Mouse (Mus musculus): ENCODE data around the gene Thumpd3. TPM values are rescaled to one million over a fixed set of nuclear protein-coding genes. Genes with fewer than 3 reads are reported as not detected.

Gene Thumpd3
- polyA plus RNA-seq (2015; fragmentation: Nextera tagmentation; extraction: Ambion mirVana) = 54.1 and 56.2 TPM in 2 replicates

GRCm38 (mm10) chr6:113046041-113046975, at the start of gene Thumpd3:
Thumpd3 (plus strand) TSS chr6:113046225.
- Histone ChIP-seq H3K27me3 (replicated peaks) (no peaks in the 10 kb centered on the region), H3K9me3 (no peaks in the 10 kb centered on the region), H3K4me1 (peaks cover 21% of the 10 kb centered on the region), H3K4me3 (peak within 1 kb of the TSS; percentile 92), H3K9ac (peak within 1 kb of the TSS; percentile 64), H3K36me3 (replicated peaks) (peaks cover 11% of the 10 kb centered on the region; the same call in 1 of the 2 replicates), H3K4me2 (peak within 1 kb of the TSS; percentile 81), H3K27ac (peak within 1 kb of the TSS; percentile 90)
- ATAC-seq (replicated peaks) = peak; percentile 99
- under 1% methylated on average over 59 of the region's 59 CpGs for WGBS

- H3K27me3 ChIP-seq (replicated peaks) = no peaks in the 10 kb centered on the region
- peaks cover 6% of the 10 kb centered on the region for H3K4me1 ChIP-seq
- H3K36me3 ChIP-seq (replicated peaks) = no peaks in the 10 kb centered on the region
- no peak overlapping the region for H3K27ac ChIP-seq
- no peak for ATAC-seq (replicated peaks)
- H3K9ac ChIP-seq = no peak overlapping the region
- no peak overlapping the region for H3K4me3 ChIP-seq
- H3K9me3 ChIP-seq = no peaks in the 10 kb centered on the region
- no peak overlapping the region for H3K4me2 ChIP-seq
- WGBS = 52% methylated on average over 2 of the region's 2 CpGs
These were observed 46.8 kb upstream of the Thumpd3 start for GRCm38 (mm10) chr6:112999199-112999598.

GRCm38 (mm10) chr6:113000666-113001287, 45.2 kb upstream of the Thumpd3 start:
- peaks cover 6% of the 10 kb centered on the region for H3K4me1 ChIP-seq
- peak overlapping the region; percentile 55 for H3K27ac ChIP-seq
- H3K4me3 ChIP-seq = peak overlapping the region; percentile 10
- peak overlapping the region; percentile 39; the same call in 1 of the 2 replicates for H3K4me2 ChIP-seq
- WGBS = 27% methylated on average over 11 of the region's 11 CpGs
- H3K27me3 ChIP-seq (replicated peaks) = no peaks in the 10 kb centered on the region
- no peaks in the 10 kb centered on the region for H3K9me3 ChIP-seq
- no peaks in the 10 kb centered on the region for H3K36me3 ChIP-seq (replicated peaks)
- 0 out of 2 replicates have a peak overlapping the region, but pooled peaks have one; percentile 31 for H3K9ac ChIP-seq
- peak; percentile 94 for ATAC-seq (replicated peaks)

- H3K9ac ChIP-seq = no peak overlapping the region
- H3K4me3 ChIP-seq = no peak overlapping the region
- H3K27me3 ChIP-seq (replicated peaks) = no peaks in the 10 kb centered on the region
- H3K9me3 ChIP-seq = no peaks in the 10 kb centered on the region
- H3K4me1 ChIP-seq = peaks cover 6% of the 10 kb centered on the region
- no peaks in the 10 kb centered on the region for H3K36me3 ChIP-seq (replicated peaks)
- H3K4me2 ChIP-seq = no peak overlapping the region
- ATAC-seq (replicated peaks) = no peak
- no peak overlapping the region for H3K27ac ChIP-seq
- WGBS = 79% methylated on average over 12 of the region's 12 CpGs
These were observed 44.3 kb upstream of the Thumpd3 start for GRCm38 (mm10) chr6:113001719-113002118.

GRCm38 (mm10) chr6:113003313-113004111, 42.5 kb upstream of the Thumpd3 start:
- H3K27ac ChIP-seq = no peak overlapping the region
- no peaks in the 10 kb centered on the region for H3K27me3 ChIP-seq (replicated peaks)
- H3K36me3 ChIP-seq (replicated peaks) = no peaks in the 10 kb centered on the region
- no peaks in the 10 kb centered on the region for H3K9me3 ChIP-seq
- no peak for ATAC-seq (replicated peaks)
- no peak overlapping the region for H3K9ac ChIP-seq
- no peak overlapping the region for H3K4me2 ChIP-seq
- no peak overlapping the region for H3K4me3 ChIP-seq
- peaks cover 6% of the 10 kb centered on the region for H3K4me1 ChIP-seq
- 89% methylated on average over 10 of the region's 10 CpGs for WGBS

- no peak for ATAC-seq (replicated peaks)
- Histone ChIP-seq H3K4me2 (no peak overlapping the region), H3K36me3 (replicated peaks) (no peaks in the 10 kb centered on the region), H3K27me3 (replicated peaks) (no peaks in the 10 kb centered on the region), H3K4me1 (peaks cover 5% of the 10 kb centered on the region; the same call in 1 of the 2 replicates), H3K27ac (no peak overlapping the region), H3K9me3 (no peaks in the 10 kb centered on the region), H3K9ac (no peak overlapping the region), H3K4me3 (no peak overlapping the region)
- WGBS = 62% methylated on average over 2 of the region's 2 CpGs
These were observed 39.2 kb upstream of the Thumpd3 start for GRCm38 (mm10) chr6:113006833-113007232.

GRCm38 (mm10) chr6:113011886-113012285, 34.1 kb upstream of the Thumpd3 start:
- no peak for ATAC-seq (replicated peaks)
- Histone ChIP-seq H3K27me3 (replicated peaks) (no peaks in the 10 kb centered on the region), H3K4me3 (no peak overlapping the region), H3K9me3 (no peaks in the 10 kb centered on the region), H3K27ac (peak overlapping the region; percentile 59), H3K4me1 (peaks cover 13% of the 10 kb centered on the region), H3K4me2 (no peak overlapping the region), H3K9ac (no peak overlapping the region), H3K36me3 (replicated peaks) (no peaks in the 10 kb centered on the region)
- WGBS = 22% methylated on average over 2 of the region's 2 CpGs

- peak; percentile 84 for ATAC-seq (replicated peaks)
- no peak overlapping the region for H3K4me2 ChIP-seq
- H3K9ac ChIP-seq = no peak overlapping the region
- peak overlapping the region; percentile 59 for H3K27ac ChIP-seq
- H3K27me3 ChIP-seq (replicated peaks) = no peaks in the 10 kb centered on the region
- WGBS = 3% methylated on average over 6 of the region's 6 CpGs
- peaks cover 13% of the 10 kb centered on the region for H3K4me1 ChIP-seq
- no peaks in the 10 kb centered on the region for H3K36me3 ChIP-seq (replicated peaks)
- H3K4me3 ChIP-seq = no peak overlapping the region
- H3K9me3 ChIP-seq = no peaks in the 10 kb centered on the region
These were observed 33.5 kb upstream of the Thumpd3 start for GRCm38 (mm10) chr6:113012495-113012941.

- H3K4me3 ChIP-seq = no peak overlapping the region
- H3K4me2 ChIP-seq = no peak overlapping the region
- WGBS = 80% methylated on average over 4 of the region's 4 CpGs
- H3K36me3 ChIP-seq (replicated peaks) = no peaks in the 10 kb centered on the region
- ATAC-seq (replicated peaks) = 0 out of 2 replicates have a peak, but pooled peaks have one; percentile 22
- H3K4me1 ChIP-seq = peaks cover 13% of the 10 kb centered on the region
- H3K27ac ChIP-seq = peak overlapping the region; percentile 59
- H3K27me3 ChIP-seq (replicated peaks) = no peaks in the 10 kb centered on the region
- H3K9me3 ChIP-seq = no peaks in the 10 kb centered on the region
- H3K9ac ChIP-seq = no peak overlapping the region
These were observed 32.5 kb upstream of the Thumpd3 start for GRCm38 (mm10) chr6:113013550-113013949.

- ATAC-seq (replicated peaks) = no peak
- Histone ChIP-seq H3K27me3 (replicated peaks) (no peaks in the 10 kb centered on the region), H3K9ac (no peak overlapping the region), H3K4me2 (no peak overlapping the region), H3K27ac (no peak overlapping the region), H3K9me3 (no peaks in the 10 kb centered on the region), H3K4me3 (no peak overlapping the region), H3K36me3 (replicated peaks) (no peaks in the 10 kb centered on the region), H3K4me1 (peaks cover 6% of the 10 kb centered on the region)
- WGBS = 51% methylated on average over 12 of the region's 12 CpGs
These were observed 28.5 kb upstream of the Thumpd3 start for GRCm38 (mm10) chr6:113017500-113018047.

- Histone ChIP-seq H3K4me1 (no peaks in the 10 kb centered on the region; the same call in 1 of the 2 replicates), H3K4me3 (no peak overlapping the region), H3K27me3 (replicated peaks) (no peaks in the 10 kb centered on the region), H3K36me3 (replicated peaks) (no peaks in the 10 kb centered on the region), H3K4me2 (no peak overlapping the region), H3K9me3 (no peaks in the 10 kb centered on the region), H3K27ac (no peak overlapping the region), H3K9ac (no peak overlapping the region)
- no peak for ATAC-seq (replicated peaks)
- WGBS = 37% methylated on average over 6 of the region's 6 CpGs
These were observed 27.9 kb upstream of the Thumpd3 start for GRCm38 (mm10) chr6:113018139-113018538.

All from midbrain, embryonic 15.5 days (tissue).